Mouse (Mus musculus): ENCODE data around the gene Col4a2. TPM values are rescaled to one million over a fixed set of nuclear protein-coding genes. Genes with fewer than 3 reads are reported as not detected.
"Not testable (repeated sequence)": the region's sequence is repeated elsewhere in the genome, so short reads cannot be mapped to it uniquely, and the experiment has no call there.

The Col4a2 gene
- polyA plus RNA-seq, 1 experiment from 2014 or later = 24.0 TPM

DNA sequence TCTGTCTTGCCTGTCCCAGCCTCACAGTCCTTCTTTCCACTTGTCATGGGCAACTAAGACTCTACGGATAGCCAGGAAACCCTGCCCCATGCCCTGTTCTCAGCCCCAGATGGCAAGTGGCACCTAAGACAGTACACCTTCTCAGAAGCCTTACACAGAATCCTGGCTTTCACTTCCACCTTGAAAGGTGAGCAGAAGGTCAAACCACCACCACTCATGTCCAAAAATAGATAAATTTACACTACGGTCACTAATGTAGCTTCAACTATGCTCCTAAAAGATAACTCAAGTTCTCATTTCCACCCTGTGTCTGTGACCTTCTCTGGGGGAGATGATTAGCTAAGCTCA lies 150.9 kb downstream of the Col4a2 start:
- H3K4me1 ChIP-seq = no peaks in the 10 kb centered on the region
- WGBS = 95% methylated on average over 2 of the region's 2 CpGs
- no peak overlapping the region for H3K4me3 ChIP-seq
- no peak overlapping the region for H3K4me2 ChIP-seq
- H3K27ac ChIP-seq = no peak overlapping the region
- no peak overlapping the region for H3K9ac ChIP-seq
- ATAC-seq = no peak
- no peaks in the 10 kb centered on the region for H3K27me3 ChIP-seq
- H3K9me3 ChIP-seq (replicated peaks) = peaks cover 3% of the 10 kb centered on the region; the same call in 1 of the 2 replicates
- no peaks in the 10 kb centered on the region for H3K36me3 ChIP-seq (ENCODE audit: poor library complexity, severe bottlenecking)

DNA sequence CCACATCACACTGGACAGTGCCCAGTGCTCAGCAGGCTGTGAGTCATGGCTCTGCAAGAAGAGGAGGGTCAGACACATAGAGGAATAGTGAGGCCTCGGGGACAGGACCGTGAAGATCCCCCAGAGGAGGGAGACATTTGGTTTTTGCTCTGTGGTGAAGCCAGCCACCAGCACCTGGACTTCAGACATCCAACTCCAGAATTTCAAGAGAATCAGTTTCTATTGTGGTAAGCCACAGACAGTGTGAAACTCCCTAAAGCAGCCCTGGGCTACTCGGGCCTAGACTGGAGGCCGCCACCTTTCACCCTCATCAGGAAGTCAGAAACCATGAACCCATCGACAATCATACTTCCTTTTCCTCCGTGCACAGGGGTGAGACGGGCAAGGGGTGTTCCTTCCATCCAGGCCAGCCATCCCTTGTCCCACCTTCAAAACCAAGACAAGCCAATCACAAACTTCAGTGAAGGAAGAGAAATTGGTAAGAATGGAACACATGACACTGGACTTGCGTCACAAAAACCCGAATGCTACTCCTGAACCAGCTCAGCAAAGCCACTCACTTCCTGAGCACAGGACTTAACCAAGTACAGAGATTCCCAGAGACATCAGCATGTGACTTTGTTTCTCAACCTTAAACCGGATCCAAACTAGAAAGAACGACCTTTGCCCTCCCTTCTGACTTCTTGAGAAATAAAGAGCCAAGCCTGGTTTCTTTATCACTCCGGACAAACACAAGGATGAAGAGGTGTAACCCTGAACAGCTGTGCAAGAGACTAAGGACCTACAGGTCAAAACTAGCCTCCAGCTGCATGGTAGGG lies 151.5 kb downstream of the Col4a2 start:
- Histone ChIP-seq H3K4me3 (no peak overlapping the region), H3K4me2 (no peak overlapping the region), H3K9ac (no peak overlapping the region), H3K27me3 (no peaks in the 10 kb centered on the region), H3K4me1 (no peaks in the 10 kb centered on the region), H3K36me3 (ENCODE audit: poor library complexity, severe bottlenecking) (no peaks in the 10 kb centered on the region), H3K27ac (no peak overlapping the region), H3K9me3 (replicated peaks) (peaks cover 3% of the 10 kb centered on the region; the same call in 1 of the 2 replicates)
- ATAC-seq = no peak
- WGBS = 89% methylated on average over 12 of the region's 12 CpGs

- no peaks in the 10 kb centered on the region for H3K4me1 ChIP-seq
- WGBS = 91% methylated on average over 3 of the region's 3 CpGs
- peaks cover 3% of the 10 kb centered on the region; the same call in 1 of the 2 replicates for H3K9me3 ChIP-seq (replicated peaks)
- no peaks in the 10 kb centered on the region for H3K27me3 ChIP-seq
- no peak overlapping the region for H3K9ac ChIP-seq
- no peak overlapping the region for H3K4me2 ChIP-seq
- ATAC-seq = no peak
- no peaks in the 10 kb centered on the region for H3K36me3 ChIP-seq (ENCODE audit: poor library complexity, severe bottlenecking)
- no peak overlapping the region for H3K27ac ChIP-seq
- H3K4me3 ChIP-seq = no peak overlapping the region
These were observed 152.0 kb downstream of the Col4a2 start for GRCm38 (mm10) chr8:11464707-11464964.

DNA sequence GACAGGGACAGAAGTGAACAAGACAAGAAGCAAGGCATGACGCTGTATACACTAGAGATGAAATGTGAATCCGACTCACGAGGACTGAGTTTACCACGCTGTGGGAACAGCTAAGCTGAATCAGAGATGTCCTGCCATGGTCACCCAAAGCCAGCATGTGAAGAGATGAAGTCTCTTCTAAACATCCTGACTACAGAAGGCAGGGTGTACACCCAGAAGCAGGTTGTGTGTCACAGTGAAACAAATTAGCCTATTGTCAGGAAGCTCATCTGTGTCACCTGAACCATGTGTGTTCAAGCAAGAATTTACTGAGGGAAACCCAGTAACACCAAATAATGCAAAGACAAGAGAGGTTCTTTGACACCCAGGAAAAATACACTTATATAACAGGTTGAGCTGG lies 153.0 kb downstream of the Col4a2 start:
- H3K27ac ChIP-seq = no peak overlapping the region
- WGBS = 87% methylated on average over 4 of the region's 4 CpGs
- H3K9ac ChIP-seq = no peak overlapping the region
- no peak overlapping the region for H3K4me2 ChIP-seq
- H3K27me3 ChIP-seq = no peaks in the 10 kb centered on the region
- ATAC-seq = no peak
- H3K9me3 ChIP-seq (replicated peaks) = peaks cover 3% of the 10 kb centered on the region; the same call in 1 of the 2 replicates
- no peak overlapping the region for H3K4me3 ChIP-seq
- H3K4me1 ChIP-seq = no peaks in the 10 kb centered on the region
- H3K36me3 ChIP-seq (ENCODE audit: poor library complexity, severe bottlenecking) = no peaks in the 10 kb centered on the region

GRCm38 (mm10) chr8:11466528-11466927 lies 153.9 kb downstream of the Col4a2 start:
- WGBS = 64% methylated on average over 5 of the region's 5 CpGs

DNA sequence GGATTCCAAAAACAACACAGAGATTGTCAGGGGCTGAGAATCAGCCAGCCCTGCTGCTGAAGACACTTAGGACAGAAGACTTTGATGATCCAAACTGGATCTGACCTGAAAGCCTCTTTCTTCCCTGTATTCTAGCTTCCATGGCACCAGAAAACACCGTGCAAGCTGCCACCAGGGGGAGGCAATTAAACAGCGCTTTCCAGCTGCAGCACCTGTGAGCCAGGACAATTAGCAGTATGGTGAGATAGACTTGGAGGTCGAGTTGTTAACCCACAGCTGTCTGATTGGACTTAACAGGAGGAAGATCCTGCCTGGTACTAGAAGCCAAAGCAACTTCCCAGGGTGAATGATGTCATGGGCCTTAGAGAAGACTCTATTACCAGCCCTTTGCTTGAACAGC lies 156.5 kb downstream of the Col4a2 start:
- Histone ChIP-seq H3K27me3 (peaks cover 12% of the 10 kb centered on the region), H3K4me3 (no peak overlapping the region), H3K27ac (no peak overlapping the region), H3K4me1 (peaks cover 5% of the 10 kb centered on the region; the same call in 1 of the 2 replicates), H3K9ac (no peak overlapping the region), H3K9me3 (replicated peaks) (peaks cover 3% of the 10 kb centered on the region; the same call in 1 of the 2 replicates), H3K4me2 (no peak overlapping the region), H3K36me3 (ENCODE audit: poor library complexity, severe bottlenecking) (no peaks in the 10 kb centered on the region)
- no peak for ATAC-seq
- WGBS = 7% methylated on average over 3 of the region's 3 CpGs

More at GRCm38 (mm10) chr8:11466528-11466927, 153.9 kb downstream of the Col4a2 start:
- not testable (repeated sequence) for H3K4me3 ChIP-seq; ATAC-seq; H3K27ac ChIP-seq; H3K36me3 ChIP-seq (ENCODE audit: poor library complexity, severe bottlenecking); H3K4me1 ChIP-seq; H3K9ac ChIP-seq; H3K9me3 ChIP-seq (replicated peaks); H3K4me2 ChIP-seq; H3K27me3 ChIP-seq

DNA sequence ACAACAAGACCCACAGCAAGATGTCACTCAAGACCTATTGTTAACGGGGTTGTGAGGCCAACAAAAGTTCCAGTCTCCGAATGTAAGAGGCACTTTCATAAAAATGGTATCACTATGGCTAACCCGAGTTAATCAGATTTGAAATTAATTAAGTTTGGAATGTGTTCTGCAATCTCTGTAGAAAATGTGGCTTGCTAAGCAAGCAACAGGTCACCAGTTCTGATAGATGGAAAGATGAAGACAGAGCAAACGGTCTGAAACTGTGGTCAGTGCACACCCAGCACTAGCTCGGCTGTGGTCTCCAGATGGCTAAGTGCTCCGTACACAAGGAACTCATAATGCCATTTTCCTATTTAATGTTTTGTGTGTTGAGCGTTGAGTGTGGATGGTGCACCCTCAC lies 158.1 kb downstream of the Col4a2 start:
- WGBS = 73% methylated on average over 7 of the region's 7 CpGs
- Histone ChIP-seq H3K4me1 (peaks cover 5% of the 10 kb centered on the region; the same call in 1 of the 2 replicates), H3K9me3 (replicated peaks) (peaks cover 3% of the 10 kb centered on the region; the same call in 1 of the 2 replicates), H3K27ac (no peak overlapping the region), H3K4me3 (no peak overlapping the region), H3K4me2 (no peak overlapping the region), H3K36me3 (ENCODE audit: poor library complexity, severe bottlenecking) (no peaks in the 10 kb centered on the region), H3K27me3 (peaks cover 26% of the 10 kb centered on the region), H3K9ac (no peak overlapping the region)
- no peak for ATAC-seq

DNA sequence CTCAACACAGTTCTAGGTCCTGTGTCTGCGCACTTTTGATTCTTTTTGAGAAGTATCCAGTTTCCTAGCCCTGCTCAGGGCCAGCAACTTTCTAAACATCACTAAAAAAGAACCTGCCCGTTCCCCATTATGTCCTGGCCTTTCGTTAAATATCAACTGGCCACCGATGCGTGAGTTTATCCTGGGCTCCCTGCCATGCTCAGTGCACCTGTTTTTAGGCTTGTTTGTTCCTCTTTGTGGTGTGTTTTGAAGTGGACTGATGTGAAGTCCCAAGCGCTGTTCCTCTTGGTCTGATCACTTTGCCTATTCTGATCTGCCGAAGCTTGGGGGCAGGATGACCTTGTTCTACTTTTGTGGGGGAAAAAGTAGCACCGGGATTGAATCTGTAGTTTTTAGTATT lies 158.7 kb downstream of the Col4a2 start:
- no peak overlapping the region for H3K4me2 ChIP-seq
- H3K4me1 ChIP-seq = peaks cover 6% of the 10 kb centered on the region; the same call in 1 of the 2 replicates
- no peak overlapping the region for H3K4me3 ChIP-seq
- H3K27ac ChIP-seq = no peak overlapping the region
- 25% methylated on average over 8 of the region's 8 CpGs for WGBS
- H3K36me3 ChIP-seq (ENCODE audit: poor library complexity, severe bottlenecking) = no peaks in the 10 kb centered on the region
- peaks cover 3% of the 10 kb centered on the region; the same call in 1 of the 2 replicates for H3K9me3 ChIP-seq (replicated peaks)
- H3K27me3 ChIP-seq = peaks cover 33% of the 10 kb centered on the region
- H3K9ac ChIP-seq = no peak overlapping the region
- ATAC-seq = no peak

GRCm38 (mm10) chr8:11473072-11473471 lies 160.5 kb downstream of the Col4a2 start:
- H3K4me1 ChIP-seq = peaks cover 23% of the 10 kb centered on the region
- WGBS = 57% methylated on average over 4 of the region's 4 CpGs

GRCm38 (mm10) chr8:11475397-11475796 lies 162.8 kb downstream of the Col4a2 start:
- H3K27ac ChIP-seq = no peak overlapping the region
- no peak overlapping the region for H3K4me2 ChIP-seq
- H3K27me3 ChIP-seq = peaks cover 73% of the 10 kb centered on the region
- no peak for ATAC-seq
- no peak overlapping the region for H3K4me3 ChIP-seq
- H3K9me3 ChIP-seq (replicated peaks) = no peaks in the 10 kb centered on the region
- no peak overlapping the region for H3K9ac ChIP-seq
- WGBS = 3% methylated on average over 9 of the region's 10 CpGs
- H3K4me1 ChIP-seq = peaks cover 32% of the 10 kb centered on the region
- H3K36me3 ChIP-seq (ENCODE audit: poor library complexity, severe bottlenecking) = no peaks in the 10 kb centered on the region

More at GRCm38 (mm10) chr8:11473072-11473471, 160.5 kb downstream of the Col4a2 start:
- ATAC-seq = no peak
- Histone ChIP-seq H3K27ac (no peak overlapping the region), H3K9ac (no peak overlapping the region), H3K27me3 (peaks cover 50% of the 10 kb centered on the region), H3K36me3 (ENCODE audit: poor library complexity, severe bottlenecking) (no peaks in the 10 kb centered on the region), H3K4me3 (no peak overlapping the region), H3K4me2 (no peak overlapping the region), H3K9me3 (replicated peaks) (no peaks in the 10 kb centered on the region)

GRCm38 (mm10) chr8:11475876-11476275 lies 163.3 kb downstream of the Col4a2 start:
- Histone ChIP-seq H3K9me3 (replicated peaks) (no peaks in the 10 kb centered on the region), H3K4me3 (no peak overlapping the region), H3K27me3 (peaks cover 78% of the 10 kb centered on the region), H3K27ac (no peak overlapping the region), H3K4me1 (peaks cover 30% of the 10 kb centered on the region), H3K9ac (no peak overlapping the region), H3K4me2 (no peak overlapping the region), H3K36me3 (ENCODE audit: poor library complexity, severe bottlenecking) (no peaks in the 10 kb centered on the region)
- no peak for ATAC-seq
- WGBS = 22% methylated on average over 2 of the region's 2 CpGs

GRCm38 (mm10) chr8:11476338-11477177 lies 164.0 kb downstream of the Col4a2 start:
- no peaks in the 10 kb centered on the region for H3K36me3 ChIP-seq (ENCODE audit: poor library complexity, severe bottlenecking)
- no peak overlapping the region for H3K9ac ChIP-seq
- no peaks in the 10 kb centered on the region for H3K9me3 ChIP-seq (replicated peaks)
- no peak for ATAC-seq
- peaks cover 83% of the 10 kb centered on the region for H3K27me3 ChIP-seq
- no peak overlapping the region for H3K27ac ChIP-seq
- 6% methylated on average over 24 of the region's 24 CpGs for WGBS
- peaks cover 27% of the 10 kb centered on the region for H3K4me1 ChIP-seq
- peak overlapping the region; percentile 98 for H3K4me2 ChIP-seq
- H3K4me3 ChIP-seq = peak overlapping the region; percentile 20
